Mouse (Mus musculus) kidney, postnatal 14 days (tissue): Measurements from ENCODE around the gene Taf4.

Experiments
- DNase-seq: peaks from one replicate; pipeline ENCODE4 v3.0.0; 2022; ENCODE audit warnings: mixed read lengths

Gene Taf4

GRCm38 (mm10) chr2:179980616-179981015, 4.2 kb upstream of the Taf4 start:
- no peak for DNase-seq

- DNase-seq: no peak
These were observed 3.4 kb upstream of the Taf4 start for GRCm38 (mm10) chr2:179979836-179980235.

DNA sequence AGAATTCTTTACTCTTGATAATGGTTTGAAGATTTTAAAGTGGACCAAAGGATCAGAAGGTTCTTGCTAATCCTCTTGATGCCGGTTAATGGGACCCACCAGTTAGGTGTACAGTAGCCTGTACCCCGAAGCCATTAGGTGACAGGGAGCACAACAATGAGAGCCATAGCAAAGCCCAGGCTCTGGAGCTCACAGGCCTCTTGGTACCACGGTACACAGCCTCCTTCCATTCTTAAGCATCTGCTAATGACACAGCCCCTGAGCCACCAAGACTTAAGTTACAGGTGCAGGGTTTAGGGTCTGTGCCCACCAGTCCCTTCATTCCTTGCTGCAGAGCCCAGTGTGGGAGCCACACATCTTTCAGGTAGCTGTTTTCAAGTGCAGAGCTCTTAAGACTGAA, 1.8 kb upstream of the Taf4 start:
- DNase-seq: no peak

GRCm38 (mm10) chr2:179977344-179978025, 1.0 kb upstream of the Taf4 start:
- DNase-seq: no peak

GRCm38 (mm10) chr2:179976295-179976627, 185 bp downstream of the Taf4 start:
- DNase-seq: no peak

GRCm38 (mm10) chr2:179975851-179976250, 595 bp downstream of the Taf4 start:
- peak; percentile 42 for DNase-seq

- peak; percentile 67 for DNase-seq
These were observed 1.6 kb downstream of the Taf4 start for GRCm38 (mm10) chr2:179974651-179975471.

DNA sequence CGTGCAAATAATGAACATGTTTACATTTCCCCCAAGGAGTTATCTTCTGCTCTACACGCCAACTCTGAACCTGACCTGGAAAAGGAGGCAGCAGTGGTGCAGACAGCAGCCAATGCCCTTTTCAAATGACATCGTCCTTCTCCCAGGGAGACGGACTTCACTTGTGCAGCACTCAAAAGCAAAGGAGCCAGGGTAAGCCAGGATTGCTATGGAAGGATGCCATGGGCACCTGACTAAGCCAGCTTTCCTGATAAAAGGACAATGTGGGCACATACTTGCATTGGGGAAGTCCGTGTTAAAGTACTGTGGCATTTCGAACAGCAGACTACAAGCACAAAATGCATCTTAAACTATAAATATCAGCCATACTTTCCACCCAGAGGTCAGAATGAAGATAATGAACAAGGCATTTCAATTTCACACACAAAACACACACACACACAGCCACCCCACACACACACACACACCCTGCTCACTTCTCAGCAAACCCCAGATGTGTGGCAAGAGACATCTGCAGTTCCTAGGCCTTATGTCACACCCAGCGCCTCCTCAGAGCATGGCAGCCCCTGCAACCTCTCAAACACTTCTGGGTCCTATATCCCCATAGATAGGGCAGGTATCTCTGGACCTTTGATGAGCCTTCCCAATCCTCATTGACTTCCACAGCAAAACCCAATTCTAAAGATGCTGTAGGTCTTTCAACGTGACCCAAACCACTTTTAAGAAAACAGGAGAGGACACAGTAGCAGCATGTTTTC, 2.4 kb downstream of the Taf4 start:
- no peak for DNase-seq

DNA sequence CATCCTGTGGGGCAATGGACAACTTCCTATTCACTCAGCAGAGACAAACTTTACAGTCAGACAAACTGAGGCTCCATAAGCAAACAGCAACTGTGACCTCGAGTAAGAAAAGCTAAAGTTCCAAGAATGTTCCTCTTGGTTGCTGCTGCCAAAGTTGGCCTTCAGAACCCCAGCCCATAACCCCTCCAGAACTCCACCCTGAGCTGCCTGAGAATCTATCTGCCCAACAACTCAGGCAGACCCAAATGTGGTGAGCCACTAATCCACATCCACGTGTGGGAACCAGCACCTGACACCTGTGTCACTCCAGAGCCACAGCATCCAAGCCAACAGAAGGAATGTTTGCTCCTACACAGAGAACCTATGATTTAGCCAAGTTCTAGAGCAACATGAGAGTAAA, 4.0 kb downstream of the Taf4 start:
- no peak for DNase-seq

- DNase-seq: no peak
These were observed 4.6 kb downstream of the Taf4 start for GRCm38 (mm10) chr2:179971891-179972290.

GRCm38 (mm10) chr2:179969137-179969536, 7.3 kb downstream of the Taf4 start:
- no peak for DNase-seq

GRCm38 (mm10) chr2:179967633-179968032, 8.8 kb downstream of the Taf4 start:
- DNase-seq: no peak

- no peak for DNase-seq
These were observed 15.0 kb downstream of the Taf4 start for GRCm38 (mm10) chr2:179961420-179961819.

DNA sequence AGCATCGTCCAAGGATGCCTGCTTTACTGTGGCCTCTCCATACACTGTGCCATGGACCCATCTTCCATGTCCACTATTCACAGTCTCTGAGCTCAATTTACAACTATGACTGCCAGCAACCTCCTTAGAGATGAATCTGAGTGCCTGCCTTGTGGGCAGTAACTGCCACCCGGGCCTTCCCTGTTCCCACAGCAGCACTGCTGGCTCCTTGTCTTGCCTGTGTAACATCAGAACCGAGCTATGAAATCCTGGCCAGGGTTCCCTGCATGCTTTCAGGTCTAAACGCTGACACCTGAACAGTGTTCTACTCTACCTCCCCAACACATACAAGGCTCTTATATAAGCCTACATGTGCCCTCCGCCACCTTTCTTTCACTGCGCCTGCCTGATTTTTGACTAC, 16.1 kb downstream of the Taf4 start:
- no peak for DNase-seq

DNA sequence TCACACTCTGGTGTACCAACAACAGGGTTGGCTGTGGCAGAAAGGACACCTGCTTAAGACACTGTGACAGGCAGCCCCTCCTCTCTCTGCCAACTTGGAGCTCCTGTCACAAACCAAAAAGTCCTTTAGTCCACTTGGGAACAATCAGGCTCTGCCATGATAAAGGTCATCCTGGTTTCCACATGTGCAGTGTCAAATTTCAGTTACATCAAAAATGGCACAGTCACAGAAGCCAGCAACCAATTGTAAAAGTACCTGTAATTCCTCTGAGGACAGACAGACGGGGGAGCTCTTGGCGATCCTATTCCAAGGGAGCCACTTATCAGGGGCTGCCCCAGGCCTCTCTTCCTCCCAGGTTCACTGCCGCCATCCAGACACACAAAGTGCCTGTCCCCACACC, 17.1 kb downstream of the Taf4 start:
- DNase-seq: no peak

DNA sequence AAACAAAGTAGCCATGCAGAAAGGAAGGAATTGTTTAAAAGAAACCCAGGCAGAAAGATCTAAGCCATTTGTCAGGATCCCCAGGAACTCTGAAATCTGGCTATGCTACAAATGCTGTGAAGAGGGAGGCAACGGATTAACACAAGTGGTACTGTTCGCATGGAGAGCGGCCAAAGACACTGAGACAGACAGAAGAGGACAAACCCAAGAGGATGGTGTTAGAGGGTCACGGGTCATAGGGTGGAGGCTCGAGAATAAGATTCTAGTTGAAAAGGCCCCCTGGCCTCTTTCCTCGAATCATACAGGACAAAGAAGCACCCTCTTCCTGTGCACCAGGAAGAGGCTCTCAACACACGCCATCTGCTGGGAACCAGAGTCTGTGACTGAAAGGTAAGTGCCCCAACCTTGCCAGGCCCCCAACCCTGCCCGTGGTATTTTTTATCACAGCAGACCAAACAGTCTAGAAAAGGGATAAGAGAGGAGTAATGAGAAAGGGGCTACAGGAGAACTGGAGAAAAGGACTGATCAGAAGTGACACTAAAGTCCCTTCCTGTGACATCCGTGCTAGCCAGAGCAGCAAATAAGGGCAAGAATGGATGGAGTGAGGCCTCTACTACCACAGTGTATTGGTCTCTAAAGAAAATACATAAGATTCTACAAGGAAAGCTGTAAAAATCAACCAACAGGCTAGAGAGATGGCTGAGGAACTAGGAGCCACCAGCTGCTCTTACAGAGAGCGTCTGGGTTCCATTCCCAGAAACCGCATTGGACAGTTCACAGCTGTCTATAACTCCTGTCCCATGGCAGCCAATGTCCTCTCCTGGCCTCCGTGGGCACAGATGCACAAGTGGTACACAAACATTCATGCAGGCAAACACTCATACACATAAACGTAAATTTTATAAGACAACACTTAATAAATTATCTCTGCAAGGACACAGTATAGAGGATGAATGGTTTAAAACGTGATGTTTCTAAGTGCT, 24.6 kb downstream of the Taf4 start:
- DNase-seq: no peak

DNA sequence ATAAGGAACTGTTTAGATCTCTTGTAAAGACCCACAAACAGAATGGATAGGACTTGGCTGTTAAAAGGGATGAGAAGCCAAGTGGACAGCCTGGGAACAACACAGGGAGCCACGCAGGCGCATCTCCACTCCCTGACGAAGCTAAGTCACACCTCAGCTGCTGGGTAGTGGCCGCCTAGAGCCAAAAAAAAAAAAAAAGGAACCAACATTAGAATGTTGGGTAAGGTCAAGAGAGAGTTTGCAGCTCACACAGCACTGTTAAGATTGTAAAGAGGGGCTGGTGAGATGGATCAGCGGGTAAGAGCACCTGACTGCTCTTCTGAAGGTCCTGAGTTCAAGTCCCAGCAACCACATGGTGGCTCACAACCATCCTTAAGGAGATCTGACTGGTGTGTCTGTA, 27.6 kb downstream of the Taf4 start:
- no peak for DNase-seq

DNA sequence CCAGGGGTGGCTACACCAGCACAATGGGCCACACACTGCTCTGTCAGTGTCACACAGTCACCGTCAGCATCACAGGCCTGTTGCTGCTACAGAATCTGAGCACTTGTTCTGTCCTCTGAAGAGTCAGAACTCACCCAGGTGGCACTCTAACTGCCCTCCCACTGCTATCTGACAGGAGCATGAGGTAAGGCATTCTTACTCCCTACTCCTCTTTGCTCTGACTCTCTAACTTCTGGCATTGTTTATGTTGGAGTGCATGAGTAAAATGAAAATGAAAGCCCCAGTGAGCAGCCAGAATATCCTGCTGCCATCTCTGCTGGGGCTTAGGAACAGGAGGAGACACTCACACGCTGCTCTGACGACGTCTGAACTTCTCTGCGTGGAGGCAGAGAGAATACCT, 28.8 kb downstream of the Taf4 start:
- no peak for DNase-seq

DNA sequence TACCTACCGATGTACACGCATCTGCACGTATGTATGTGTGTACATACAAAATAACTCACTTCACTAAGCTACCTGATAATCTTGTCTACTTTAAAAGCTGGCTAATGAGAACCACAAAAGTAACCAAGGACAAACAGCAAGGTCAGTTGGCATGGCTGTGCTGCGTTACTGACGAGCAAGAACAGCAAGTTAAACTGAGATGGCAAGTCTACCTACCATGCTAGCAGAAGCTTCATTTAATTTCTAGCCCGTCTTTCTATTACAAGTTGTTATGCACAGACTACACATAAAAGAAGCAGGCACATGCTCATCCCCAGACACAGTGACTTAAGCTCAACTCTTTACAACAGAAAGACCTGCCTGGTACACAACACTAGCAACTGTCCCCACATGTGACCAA, 29.9 kb downstream of the Taf4 start:
- DNase-seq: no peak

DNA sequence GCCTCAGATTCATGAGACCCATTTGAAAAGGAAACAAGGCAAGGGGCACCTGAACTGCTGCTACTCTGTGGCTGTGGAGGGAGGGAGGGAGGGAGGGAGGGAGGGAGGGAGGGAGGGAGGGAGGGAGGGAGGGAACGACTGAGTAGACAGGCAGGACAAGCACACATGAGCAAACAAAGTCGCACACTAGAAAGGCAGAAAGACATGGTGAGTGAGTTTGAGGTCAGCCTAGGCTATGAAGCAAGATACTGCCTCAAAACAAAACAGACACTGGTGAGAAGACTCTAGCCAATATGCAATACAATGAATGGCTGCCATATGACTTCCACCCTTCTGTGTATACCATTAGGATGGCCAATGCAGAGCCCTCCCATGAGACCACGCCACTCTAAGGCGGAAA, 31.4 kb downstream of the Taf4 start:
- no peak for DNase-seq

DNA sequence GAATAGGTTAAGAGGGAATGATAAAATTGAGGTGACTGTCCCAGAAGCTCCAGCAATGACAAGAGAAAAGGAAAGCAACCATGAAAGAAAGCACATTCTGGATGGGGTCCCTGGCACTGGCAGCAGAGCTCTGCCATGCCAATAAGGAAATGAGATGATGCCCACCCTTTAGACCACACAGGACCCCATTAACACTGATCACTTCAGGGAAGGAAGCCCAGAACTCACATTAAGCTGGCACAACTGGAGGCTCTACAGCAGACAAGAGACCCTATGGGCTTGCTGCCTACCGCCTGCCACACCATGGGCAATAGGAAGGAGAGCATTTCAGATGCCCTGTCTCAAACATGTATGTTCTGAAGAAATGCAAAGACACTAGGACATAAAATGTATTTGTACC, 34.8 kb downstream of the Taf4 start:
- no peak for DNase-seq

DNA sequence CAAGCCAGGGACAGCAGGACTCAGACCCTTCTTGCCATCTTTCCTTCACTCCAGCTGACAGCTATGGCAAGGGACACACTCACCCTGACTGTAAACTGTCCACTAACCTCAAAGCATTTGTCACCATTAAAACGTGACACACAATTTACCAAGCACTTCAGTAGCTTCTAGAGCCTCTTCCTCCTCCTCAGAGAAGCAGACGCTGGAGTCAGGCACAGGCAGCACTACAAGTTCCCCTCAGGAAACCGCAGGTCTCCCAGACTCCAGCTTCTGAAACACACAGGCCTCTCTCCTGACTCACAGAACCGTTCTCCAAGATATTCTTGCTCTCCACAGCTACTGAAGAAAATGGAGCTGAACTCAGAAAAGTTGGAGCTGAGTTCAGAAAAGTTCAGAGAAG, 39.4 kb downstream of the Taf4 start:
- no peak for DNase-seq

GRCm38 (mm10) chr2:179934165-179934564, 42.3 kb downstream of the Taf4 start:
- no peak for DNase-seq
